Mouse (Mus musculus): ENCODE data around the gene Mrpl19.

- no peak for TF ChIP-seq CTCF (IDR thresholded peaks at IDR 0.05; ENCODE audit: control insufficient read depth, insufficient read depth, insufficient read length)
- no peak for TF ChIP-seq USF1 (IDR thresholded peaks at IDR 0.05; ENCODE audit: low read depth)
- TF ChIP-seq MYOD1 (IDR thresholded peaks at IDR 0.05; ENCODE audit: control insufficient read depth, insufficient read length, low read depth), result no peak
- no peak for TF ChIP-seq MYOG (IDR thresholded peaks at IDR 0.05; ENCODE audit: control insufficient read depth, extremely low read depth, insufficient read length)
- no peak for TF ChIP-seq CEBPB (IDR thresholded peaks at IDR 0.05; ENCODE audit: low read depth)
- no peak for TF ChIP-seq FOSL1 (IDR thresholded peaks at IDR 0.05; ENCODE audit: insufficient read depth, low read length, poor library complexity, severe bottlenecking)
Observed at GRCm38 (mm10) chr6:81971196-81971595, 5.4 kb upstream of the Mrpl19 start.

All from C2C12 (cell line).